Mouse (Mus musculus) kidney, postnatal 4 days (tissue): ENCODE measurements around the gene Mtnr1b.

Experiments used
- DNase-seq, 2 experiments: peaks; one replicate each; pipeline ENCODE4 v3.0.0; 2021; ENCODE audit warnings: mixed read lengths in 2 of 2

Mtnr1b gene

DNA sequence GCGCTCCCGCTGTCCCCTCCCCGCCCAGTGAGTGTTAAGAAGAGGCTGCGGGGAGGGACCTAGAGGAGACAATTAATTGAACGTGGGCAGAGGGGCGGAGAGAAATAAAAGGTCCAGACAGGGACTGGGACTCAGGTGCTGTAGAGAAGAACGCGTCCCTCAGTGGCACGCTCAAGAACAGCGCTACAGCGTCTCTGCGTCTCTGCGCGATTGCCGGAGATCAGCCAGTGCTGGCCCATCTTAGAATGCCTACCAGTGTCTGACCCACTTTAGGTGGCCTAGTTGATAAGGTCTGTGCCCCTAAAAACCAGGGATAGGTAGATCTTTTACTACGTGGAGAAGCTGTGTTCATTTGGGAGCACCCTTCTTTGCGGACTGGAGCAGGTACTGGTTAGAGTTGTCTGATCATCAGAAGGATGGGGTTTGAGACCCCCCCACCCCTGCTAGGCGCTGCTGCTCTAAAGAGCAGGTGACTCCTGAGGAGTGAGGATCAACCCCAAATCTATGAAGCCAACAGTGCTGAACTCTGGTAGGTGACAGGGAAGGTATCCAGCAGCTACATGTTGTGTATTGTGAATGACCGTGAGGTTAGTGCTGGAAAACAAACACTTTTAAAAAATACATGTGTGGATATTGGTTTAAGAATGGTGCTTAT lies at the start of gene Mtnr1b:
TSS of gene Mtnr1b (minus strand) at position 51 of the 655 bp plus-strand sequence.
- DNase-seq, result no peak

DNA sequence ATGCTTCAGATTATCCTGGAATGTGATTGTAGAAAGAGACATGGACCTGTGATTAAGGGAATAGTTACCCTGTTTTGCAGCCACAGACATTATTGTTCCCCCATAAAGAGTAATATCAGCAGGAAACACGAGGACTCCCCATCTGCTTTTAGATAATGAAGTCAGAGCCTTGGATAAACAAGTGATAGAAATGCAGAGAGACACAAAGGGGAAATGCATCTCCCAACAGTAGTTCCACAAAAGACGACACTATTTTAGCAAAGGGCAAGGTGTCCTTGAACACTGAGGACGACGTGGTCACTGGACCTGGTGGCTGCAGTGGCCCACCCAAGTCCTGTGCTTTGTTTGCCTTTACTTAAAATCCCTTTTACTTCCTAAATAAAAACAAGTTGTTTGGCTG lies 45.9 kb upstream of the Mtnr1b start:
- no peak for DNase-seq

DNA sequence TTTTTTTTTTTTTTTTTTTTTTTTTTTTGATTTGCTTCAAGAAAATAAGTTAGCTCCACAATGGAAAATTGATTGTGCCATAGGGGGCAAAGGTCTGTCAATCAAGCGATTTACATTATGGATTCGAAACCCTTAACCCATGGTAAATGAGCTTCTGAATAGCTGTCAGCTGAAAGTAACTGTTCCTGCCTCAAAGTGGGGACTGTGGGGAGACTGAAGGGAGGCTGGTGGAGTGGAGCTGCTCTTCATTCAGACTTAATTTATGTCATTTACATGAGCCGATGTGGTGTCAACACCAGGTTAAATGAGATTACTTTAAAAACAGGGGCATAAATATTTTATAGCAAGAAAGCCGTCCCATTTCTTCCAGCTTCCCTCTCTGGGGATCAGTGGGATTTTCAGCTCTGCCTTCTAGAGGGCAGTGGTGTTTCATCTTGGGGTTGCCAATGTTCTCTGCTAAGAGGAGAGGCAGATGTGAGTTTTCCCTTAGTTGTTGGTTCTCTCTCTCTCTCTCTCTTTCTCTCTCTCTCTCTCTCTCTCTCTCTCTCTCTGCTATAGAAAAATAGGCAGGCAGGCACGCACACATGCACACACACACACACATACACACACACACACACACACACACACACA lies 45.1 kb upstream of the Mtnr1b start:
- peak; percentile 9 to 28 for DNase-seq

DNA sequence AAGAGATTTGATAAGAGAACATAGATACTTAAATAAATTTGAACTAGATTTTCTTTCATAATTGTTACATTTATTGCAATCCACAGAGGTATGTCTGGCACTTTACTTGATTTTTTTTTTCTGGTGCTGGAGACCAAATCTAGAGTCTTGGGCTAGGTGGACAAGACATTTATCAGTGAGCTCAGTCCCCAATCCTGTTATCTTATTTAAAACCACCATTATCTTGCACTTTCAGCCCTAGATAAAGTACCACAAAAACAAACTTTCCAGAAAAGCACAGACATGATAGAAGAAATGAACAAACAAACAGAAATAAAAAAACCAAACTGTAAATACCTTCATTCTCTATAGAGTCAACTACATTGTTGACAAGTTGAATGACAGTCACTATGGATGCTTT lies 42.2 kb upstream of the Mtnr1b start:
- DNase-seq, result no peak

DNA sequence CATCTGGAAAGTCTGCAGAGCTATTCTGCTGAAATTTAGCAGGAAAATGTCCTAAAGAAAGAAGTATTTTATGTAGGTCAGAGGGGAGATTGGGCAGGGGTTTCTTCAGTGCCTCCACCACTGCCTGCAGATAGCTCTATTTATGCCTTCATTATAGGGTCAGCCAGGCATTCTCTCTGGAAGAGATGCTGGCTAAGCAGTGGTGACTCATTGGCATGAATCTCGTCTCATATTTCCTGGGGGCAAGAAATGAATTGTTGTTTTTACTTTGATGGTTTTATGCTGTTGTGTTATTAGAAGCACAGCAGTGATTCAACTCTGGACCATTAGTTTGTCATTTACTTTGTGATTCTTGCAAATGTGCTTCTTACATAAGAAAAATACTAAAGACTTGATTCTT lies 38.4 kb upstream of the Mtnr1b start:
- no peak for DNase-seq

DNA sequence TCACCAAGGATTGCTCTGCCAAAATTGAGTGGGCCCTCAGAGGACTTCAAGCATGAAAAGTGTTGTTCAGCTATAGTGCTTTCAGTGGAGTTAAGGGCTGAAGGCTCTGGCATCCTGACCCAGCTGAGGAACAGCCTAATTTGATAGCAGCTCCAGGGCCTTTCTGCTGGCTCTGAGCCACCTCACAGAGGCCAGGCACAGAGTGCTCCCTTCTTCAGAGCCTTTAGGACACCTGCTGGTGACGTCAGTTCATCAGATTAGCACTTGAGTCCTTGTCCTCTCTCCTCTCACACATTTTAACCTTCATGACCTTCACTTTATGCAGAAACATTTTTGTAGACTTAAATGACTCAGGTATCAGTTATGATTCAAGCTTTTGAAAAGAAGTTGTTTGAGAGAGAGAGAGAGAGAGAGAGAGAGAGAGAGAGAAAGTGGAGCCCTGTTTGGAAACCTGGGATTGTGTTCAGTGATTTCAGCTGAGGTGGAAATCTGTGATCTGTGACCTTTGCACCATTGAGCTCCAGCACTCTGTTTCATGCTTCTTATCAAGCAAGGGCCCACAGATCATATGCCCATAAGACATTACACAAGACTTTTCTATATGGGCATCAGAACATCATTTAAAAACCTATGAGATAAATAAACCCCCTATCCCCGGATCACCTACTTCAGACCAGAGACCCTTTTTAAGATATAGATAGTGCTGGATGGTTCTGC lies 35.2 kb upstream of the Mtnr1b start:
- DNase-seq, result no peak

DNA sequence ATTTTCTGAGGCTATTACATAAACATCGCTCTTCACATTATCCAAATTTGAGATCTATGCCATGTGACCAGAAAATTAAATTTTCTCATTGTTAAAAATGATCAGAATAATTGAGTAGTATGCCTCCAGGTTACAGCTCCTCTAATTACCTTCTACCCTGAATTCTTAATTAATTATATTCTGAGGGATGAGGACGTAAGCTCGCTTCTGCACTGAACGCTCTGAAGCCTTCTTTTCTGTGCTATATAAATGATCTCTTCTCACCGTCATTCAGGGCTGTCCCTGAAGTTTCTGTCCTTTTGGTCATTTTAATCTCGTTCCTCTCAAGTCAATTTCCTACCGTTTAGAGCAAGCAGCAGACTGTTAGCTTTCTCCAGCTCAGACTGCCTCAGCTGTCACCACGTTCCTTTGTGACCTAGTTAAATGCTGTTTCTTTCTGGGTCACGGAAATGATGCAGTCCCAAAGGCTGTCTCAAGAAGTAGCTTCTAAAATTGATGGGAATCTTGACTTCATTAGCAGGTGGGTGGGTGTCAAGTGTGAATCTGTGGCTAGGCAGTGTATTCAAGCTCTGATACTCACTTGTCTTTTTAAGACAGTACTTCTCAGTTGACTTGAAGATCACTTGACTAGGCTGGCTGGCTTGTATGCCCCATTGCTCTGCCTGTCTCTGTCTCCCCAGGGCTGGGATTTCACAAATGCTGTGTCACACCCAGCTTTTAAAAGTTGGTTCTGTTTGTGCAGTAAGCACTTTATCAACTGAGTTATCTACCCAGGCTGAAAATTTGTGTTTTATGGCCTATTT lies 29.8 kb upstream of the Mtnr1b start:
- DNase-seq, result no peak

DNA sequence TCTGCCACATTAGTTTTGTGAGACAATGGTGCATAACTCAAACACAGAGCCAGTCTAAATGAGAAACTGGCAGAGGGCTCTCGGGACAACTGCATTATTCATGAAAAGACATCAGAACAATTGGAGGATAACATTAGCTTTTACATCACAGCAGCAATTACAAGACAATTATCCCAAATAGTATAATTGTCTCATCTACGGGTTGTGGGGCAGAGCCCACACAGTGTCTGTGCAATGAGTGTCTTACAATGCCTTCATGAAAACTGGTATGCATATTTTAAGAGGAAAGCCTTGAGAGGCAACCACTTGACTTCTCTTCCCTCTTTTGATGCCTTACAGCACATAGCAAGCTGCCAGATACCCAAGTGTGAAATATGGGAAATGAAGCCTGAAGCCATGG lies 23.8 kb upstream of the Mtnr1b start:
- no peak for DNase-seq

DNA sequence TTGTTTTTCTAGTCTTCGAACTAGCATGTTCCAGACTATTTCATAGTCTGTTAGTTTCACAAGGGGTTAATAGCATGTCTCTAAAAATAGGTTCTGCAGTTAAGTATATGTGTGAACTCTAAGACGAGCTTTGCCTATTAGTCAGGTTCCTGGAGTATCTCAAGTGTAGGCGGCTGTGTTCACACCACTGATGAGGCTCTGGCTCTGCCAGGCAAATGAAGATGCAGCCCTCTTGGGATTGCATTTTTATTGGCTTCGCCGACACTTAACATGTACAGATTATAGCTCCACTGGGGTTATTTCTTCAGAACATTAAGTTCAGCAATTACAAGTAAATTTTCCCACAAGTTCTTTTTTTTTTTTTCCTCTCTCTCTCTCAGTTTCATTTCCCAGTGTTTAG lies 12.4 kb upstream of the Mtnr1b start:
- DNase-seq, result no peak

DNA sequence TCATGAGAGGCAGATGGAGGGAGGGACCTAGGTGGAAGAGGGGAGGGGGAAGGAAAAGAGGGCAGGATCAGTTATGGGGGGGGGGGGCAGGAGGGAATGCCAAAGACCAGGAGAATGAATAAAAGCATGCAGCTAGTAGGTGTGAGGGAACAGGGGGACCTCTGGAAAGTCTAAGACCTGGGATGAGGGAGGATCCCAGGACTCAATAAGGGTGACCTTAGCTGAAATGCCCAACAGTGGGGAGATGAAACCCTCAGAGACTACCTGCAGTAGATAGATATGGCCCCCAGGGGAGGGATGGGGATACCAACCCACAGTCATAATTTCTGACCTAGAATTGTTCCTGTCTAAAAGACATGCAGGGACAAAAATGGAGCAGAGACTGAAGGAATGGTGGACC lies 6.4 kb upstream of the Mtnr1b start:
- no peak for DNase-seq

DNA sequence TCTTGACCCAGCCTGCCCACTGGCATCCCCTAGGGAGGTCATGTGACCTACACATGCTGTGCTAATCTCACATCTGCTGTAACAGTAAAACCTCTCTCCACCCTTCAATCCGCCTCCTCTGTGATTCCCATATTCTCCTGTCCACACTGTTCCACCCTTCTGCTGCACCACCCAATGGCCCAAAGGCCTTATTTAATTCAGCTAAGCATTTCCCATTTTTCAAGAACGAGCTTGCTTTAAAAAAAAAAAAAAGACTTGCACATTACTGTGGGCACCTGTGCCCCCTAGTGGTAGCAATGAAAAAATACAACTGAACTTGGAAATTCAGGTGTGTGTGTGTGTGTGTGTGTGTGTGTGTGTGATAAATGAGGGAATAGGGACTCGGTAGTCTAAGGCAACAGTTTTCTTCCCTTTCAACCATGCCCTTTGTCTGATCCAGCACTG lies 5.8 kb upstream of the Mtnr1b start:
- peak; percentile 44 to 51 for DNase-seq

DNA sequence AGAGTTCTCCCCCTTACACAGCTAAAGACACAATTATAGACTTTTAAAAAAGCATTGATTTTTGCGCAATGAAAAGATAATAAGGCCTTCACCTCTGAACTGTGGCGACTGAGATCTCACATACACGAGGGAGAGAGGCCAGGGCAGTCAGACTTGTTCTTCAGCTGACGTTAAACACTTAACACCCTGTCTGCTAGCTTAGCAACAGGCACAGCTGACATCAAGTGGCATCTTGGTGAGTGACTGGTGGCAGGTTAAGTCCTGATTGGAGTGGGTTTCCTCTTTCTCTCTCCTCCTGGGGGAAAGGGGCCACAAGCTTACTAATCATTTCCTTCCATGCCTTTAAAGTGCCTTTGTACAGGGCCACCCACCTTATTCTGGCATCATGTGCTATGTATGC lies 4.3 kb downstream of the Mtnr1b start:
- DNase-seq, result no peak

DNA sequence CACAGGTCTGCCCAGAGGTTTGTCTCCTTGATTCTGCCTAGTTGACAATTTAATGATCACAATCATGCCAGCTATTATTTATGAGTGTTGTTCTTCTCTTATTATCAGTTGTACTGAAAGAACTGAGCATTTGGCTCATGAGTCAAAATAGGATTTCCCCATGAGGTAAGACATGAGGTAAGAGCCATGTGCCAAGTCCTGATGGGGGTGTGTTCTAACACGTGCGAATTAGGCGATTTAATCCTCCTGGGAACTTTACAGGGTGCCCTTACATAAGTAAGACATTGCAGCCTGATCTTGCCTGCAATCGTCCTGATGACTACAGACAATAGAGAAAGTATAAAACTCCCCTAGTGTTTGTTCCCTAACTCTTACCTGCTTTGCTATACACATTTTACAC lies 4.9 kb downstream of the Mtnr1b start:
- DNase-seq, result no peak

DNA sequence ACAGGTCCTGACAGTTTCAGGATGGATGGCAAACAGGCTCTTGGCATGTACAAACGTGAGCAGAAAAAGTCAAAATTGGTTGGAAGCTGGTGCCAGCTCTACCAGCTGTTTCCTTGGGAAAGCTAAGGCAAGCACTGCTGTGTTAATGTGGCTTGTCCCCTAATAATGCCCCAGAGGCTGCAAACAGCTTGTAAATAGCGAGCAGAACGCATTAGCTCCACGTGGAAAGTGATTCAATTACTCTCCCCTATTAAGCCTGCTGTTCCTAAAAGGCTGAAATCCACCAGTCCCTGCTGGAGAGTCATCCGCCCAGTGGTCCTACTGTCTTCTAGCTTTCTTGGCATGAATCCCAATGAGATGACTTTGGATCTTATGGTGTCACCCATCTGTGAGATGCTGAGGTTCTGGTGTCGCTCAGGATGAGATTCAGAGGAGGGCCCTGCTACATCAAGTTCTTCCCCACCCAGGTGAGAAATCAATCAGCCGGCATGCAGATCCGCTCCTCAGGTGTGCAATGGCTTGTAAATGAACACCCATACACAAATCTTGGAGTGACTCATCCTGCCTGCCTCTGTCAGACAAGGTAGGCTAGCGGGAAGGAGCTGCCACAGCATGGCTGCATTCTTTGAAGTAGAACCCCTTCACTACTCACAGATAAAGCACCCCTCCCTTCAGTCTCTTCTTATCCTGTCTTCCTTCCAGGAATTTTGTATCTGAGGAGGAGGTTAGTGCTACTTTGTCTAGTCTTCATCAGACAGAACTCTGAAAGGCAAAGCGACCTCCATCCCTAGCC lies 7.9 kb downstream of the Mtnr1b start:
- DNase-seq, result no peak

DNA sequence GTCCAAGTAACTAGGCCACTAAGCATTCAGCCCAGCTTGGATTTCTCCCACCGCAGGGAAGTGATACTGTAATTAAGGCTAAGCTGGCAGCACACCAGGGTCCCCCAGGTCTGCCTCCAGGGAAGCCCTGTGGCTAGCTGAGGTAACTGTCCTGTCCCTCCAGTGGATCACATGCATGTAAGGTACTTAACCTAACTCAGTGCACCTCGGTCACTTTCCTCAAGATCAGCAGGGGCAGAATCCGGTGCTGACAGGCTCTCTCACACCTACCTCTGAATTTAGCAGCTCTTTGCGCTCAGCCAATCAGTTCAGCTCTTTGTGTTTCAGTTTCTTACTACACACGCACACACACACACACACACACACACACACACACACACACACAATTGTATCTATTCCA lies 13.0 kb downstream of the Mtnr1b start:
- DNase-seq, result no peak

DNA sequence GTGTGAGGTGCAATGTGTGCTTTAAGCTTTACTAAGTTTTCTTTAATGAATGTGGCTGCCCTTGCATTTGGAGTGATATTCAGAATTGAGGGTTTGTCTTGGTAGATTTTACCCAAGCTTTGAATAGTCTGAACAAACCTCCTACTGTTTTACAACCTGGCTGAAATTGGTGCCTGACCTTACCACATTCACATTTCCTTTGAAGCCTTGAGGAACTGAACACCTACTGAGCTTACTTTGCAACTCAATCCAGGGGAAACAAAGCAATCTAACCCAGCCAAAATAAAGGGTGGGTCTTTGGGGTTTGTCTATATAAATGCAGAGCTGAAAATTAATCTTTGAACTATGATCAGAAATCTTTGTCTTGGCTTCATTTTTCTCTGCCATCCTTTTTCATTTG lies 23.6 kb downstream of the Mtnr1b start:
- no peak for DNase-seq

DNA sequence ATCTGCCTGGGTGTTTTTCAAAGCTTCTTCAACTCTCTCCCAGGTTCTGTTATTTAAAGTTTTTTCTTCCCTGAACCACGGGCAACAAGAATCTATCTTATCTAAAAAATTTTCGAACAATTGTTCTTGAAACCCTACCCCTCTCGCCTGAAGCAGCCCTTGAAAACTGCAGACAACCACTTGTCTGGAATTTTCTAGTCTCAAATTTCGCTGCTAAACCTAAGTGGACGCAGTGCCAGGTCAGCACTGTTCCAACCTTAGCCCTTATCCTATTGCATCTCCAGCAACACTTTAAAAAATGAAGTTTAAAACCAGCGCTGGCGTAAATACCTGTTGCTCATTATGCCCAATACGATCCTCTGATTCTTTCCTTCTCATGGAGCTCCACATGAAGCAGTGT lies 29.0 kb downstream of the Mtnr1b start:
- DNase-seq, result no peak

DNA sequence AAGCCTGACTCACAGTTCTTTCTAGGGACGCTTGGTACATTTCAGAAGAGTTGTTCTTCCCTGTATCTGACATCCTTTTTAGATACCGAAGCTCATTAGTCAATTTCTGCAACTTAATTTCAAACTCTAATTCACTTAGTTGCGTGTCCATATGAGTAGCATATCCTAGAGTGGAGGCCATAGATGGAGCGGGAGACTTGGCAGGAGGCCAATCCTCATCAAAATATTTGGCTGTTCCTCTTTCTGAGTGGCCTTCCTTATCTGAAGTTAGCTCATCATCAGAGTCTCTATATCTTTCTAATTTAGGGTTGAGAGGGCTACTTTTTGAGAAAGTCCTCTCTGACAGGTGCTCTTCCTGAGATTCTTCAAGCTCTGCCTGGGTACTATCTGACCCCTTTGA lies 29.4 kb downstream of the Mtnr1b start:
- DNase-seq, result peak; percentile 21 to 24

DNA sequence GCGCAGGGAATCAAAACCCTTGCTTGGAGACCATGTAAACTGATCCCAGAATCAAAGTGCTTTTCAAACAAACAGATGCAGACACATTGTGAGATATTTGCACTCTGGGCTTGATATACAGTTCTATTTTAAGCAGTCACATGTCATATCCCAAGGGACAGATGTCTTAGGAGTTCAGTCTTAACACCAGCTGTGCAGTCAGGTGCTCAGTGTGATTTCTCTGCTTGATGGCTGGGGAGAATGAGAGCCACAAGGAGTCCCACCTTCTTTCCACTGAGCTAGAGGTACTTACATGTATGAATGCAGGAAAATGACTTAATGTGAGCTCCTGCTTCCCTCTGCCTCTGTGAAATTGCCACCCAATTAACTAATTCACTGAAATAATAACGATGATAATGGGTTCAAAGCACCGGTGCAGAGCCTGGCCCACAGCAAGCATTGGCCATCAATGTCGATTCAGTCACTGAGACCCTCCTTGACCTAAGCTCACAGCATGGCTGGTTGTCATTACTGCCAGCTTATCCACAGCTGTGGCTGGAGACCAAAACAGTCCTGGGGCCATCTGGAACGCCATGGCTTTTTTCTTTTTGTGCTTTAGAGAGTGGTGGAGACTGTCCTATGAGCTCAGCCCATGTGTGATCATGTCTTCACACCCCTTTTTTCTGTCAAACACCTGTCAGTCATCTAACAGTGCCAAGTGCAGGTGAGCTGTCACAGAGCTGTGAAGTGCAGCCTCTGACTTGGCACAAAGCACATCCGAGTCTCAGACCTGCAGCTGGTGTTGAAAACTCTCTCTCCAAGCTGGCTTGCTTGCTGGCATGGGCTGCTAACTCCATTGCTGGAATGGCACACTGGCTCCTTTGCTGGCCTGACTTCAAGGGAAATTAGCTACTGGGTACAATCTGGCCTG lies 61.1 kb downstream of the Mtnr1b start:
- no peak for DNase-seq

DNA sequence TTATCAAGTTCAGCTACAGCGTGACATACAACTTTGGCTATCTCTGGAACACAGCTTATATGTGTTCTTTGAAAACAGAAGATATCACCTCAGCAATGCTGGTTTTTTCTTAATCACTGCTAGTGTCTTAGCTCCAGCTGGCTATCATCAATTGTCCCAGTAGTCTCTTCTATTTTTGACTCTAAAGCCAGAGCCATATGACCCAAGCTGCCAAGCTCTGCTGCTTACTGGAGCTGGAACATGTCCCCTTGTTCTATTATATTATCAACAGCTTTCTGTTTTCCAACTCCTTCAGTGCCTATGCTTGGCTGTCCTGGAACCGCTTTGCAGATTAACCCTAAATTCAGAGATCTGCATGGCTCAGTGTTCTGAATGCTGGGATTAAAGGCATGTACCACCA lies 70.1 kb downstream of the Mtnr1b start:
- DNase-seq, result no peak

DNA sequence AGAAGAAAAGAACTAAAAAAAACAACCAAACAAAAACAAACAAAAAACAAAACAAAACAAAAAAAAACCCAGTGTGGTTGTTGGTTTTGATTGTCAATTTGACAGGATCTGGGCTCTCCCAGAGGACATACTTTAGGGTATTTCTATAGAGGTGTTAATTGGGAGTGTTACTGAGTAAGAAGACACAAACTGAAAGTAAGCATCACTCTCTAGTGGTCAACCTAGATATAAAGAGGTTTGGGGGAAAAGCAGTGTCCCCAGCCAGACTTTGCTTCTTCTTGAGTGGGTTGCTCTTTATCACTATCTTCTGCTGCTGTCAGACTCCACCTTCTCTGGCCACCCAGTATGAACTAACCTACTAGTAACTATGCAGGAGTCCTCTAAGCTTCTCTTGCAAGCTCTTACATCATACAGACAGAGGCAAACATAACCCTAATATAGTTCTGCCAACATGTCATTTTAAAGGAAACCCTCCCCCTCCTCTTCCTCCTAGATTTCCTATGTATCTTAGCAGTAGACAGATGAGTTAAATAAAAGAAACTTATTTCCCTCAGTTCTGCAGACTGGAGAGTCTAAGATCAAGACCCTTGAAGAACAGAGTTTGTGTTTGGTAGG lies 71.8 kb downstream of the Mtnr1b start:
- no peak for DNase-seq
